Mouse (Mus musculus) cerebellum, postnatal 10 days (tissue): Measurements from ENCODE around the gene Efnb1.
"Not testable (repeated sequence)": the region's sequence is repeated elsewhere in the genome, so short reads cannot be mapped to it uniquely, and the experiment has no call there.

Experiments used
- DNase-seq, 2 experiments: peaks; one replicate each; pipeline ENCODE4 v3.0.0; 2021; ENCODE audit warnings: mixed read lengths in 2 of 2

The Efnb1 gene

DNA sequence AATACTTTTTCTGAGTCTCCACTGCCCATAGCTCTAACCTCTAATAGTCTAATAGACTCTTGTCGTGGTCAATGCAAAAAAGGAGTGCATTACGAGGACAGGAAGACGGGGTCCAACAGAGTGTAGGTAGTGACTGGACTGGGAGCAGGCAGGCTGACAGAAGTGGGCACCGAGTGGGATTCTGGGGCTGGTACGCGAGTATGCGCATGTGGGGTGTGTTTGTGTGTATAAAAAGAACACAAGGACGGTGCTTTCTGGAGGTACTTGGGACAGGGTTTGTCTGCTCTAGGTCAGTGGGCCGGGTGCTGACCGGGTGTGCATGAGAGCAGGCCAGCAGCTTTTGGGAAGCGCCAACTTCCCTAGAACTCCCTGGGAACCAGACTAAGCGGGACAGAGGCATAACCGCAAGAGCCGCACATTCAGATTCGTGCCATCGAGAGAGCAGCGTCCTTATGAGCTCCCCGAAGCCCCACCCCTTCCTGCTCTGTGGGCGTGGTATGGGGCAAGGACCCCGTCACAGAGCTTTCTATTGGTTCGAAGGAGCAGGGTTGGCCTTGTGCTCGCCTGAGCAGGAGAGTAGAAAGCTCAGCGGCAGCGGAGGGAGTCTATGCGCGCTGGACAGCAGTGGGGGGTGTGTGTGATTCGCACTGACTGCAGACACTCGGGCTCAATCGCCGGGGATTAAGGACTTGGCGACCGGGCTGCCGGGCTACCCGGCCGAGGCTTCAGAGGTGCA lies at the start of gene Efnb1:
TSS of gene Efnb1 (plus strand) at position 608 of the 736 bp plus-strand sequence.
- peak; percentile 89 to 94 for DNase-seq

DNA sequence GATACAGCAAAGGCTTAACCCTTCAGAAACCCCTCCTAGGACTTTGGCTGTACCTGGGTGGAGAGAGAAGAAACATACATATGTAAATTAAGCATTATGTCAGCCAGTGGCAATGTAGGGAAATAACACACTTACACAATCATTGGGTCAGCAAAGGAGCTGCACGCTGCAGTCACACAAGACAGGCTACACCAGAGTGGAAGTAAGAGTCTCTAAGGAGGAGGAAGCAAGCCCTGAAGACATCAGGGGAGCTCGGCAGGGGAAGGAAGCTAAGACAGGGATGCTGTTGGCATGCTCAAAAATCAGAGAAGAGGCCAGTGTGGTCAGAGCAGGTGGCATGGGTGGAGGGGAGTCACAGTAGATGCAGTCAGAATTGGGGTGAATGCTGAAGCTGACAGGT lies 43.2 kb upstream of the Efnb1 start:
- no peak for DNase-seq

DNA sequence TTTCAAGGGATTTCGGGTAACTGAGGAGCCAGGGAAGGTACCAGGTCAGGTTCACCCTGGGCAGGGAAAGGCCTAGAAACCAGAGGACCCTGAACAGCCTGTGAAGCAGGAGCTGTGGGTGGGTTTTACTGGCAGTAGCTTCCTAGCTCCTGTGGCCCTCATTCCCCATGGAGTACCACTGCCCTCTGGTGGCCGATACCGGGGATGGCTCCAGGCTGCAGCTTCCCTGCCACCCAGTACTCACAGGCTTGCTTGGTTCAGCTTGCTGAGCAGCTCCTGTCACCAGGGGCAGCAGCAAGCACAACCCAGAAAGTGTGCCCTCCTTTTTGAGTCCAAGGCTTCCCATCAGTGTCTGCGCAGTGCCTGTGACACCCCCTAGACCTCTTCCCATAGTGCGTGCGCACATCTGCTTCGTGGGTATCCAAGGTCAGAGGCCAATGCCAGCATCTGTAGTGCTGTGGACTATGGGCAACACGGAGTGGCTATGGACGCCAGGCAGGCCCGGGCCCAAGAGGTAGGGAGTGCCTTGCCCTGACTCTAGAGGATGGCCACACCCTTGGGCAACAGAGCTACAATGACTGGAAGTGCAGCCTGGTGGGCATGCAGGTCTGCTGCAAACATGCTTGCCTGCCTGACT lies 24.7 kb upstream of the Efnb1 start:
- not testable (repeated sequence) for DNase-seq

DNA sequence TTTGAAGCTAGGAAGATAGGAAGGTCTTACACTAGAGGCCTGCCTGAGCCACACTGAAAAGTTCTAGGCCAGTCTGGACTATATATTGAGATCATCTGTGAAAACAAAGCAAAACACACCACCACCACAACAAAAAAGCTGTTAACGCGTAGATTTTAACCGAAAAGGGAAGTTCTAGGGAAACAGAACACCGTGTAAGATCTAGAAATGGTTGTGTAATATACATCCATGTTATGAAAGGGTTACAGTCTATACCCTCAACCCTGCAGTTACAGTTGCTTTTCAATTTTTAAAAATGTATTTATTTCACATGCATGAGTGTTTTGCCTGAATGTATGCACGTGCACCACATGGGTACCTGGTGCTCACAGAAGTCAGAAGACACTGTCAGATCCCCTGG lies 16.4 kb upstream of the Efnb1 start:
- no peak for DNase-seq

DNA sequence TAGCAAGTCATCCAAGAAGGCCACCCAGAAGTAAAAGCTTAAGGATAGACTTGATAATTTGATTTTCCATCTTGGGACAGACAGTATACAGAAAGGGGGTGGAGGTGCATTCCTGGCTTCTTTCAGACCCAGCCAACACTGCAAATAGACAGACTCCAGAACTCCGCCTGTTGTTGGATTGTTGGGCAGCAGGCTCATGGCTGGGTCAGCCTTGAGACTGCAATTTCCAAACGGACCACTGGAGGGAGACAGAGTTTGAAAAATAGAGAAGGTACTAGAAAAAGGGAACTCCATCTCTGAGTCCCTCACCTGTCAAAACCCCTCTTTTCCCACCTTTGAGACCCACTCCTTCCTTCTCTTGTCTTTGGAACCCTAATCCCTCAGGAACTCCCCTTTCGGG lies 5.9 kb upstream of the Efnb1 start:
- DNase-seq = peak; percentile 86

DNA sequence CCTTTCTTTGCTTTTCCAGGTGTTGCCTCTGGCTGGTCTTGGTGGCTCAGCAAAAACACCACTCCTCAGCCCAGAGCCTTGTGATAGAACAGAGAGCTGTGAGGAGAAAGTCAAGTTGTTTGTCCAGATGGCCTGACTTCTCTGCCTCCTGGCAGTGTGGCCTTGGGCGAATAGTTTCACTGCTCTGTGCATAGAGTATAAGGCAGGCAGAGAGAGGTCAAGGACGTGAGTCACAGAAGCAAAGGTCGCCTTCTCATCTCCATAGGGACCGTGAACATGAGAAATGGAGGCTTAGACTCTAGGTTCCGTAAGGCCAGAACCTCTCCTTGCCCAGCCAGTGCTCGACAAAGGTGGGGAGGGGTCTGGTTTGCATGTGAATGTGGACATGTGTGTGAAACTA lies 3.4 kb upstream of the Efnb1 start:
- DNase-seq = no peak

DNA sequence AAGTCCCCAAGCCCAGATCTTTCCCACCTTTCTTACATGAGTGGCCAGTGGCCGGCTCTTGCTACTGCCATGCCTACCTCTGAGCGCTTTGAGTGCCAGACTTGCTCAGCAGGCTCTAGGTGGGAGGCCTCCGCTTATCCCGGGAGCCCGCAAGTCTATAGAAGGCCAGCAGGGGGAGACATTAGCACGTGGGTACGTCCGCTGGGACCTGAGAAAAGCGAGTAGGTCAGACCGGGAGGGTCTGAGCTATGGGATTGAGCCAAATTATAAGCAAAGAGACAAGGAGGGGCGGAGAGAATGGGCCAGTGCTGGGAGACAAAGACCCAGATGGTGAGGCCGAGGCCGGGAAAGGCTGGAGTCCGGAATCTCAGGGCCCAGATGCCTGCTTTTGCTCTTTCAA lies 1.0 kb upstream of the Efnb1 start:
- DNase-seq = peak; percentile 90 to 91

DNA sequence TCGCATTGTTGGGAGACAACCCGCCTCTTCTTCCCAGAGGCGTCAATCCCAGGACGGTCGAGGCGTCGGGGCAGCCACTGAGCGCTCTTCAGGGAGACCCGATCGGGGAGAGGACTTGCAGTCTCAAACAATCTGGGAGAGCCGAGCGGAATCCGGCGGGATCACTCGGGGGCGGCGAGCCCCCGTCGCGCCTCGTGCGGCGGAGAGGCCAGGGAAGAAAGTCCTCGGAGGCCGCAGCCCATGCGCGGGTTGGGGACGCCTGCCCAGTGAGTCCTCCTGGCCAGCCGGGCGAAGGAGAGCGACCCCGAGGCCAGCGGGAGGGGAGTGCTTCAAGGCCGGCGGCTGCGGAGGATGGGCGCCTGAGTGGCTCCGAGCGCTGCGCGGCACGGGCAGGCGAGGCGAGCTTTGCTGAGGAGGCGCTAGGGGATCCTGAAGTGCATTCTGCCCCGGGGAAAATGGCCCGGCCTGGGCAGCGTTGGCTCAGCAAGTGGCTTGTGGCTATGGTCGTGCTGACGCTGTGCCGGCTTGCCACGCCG lies 569 bp downstream of the Efnb1 start:
- DNase-seq = peak; percentile 56 to 59

DNA sequence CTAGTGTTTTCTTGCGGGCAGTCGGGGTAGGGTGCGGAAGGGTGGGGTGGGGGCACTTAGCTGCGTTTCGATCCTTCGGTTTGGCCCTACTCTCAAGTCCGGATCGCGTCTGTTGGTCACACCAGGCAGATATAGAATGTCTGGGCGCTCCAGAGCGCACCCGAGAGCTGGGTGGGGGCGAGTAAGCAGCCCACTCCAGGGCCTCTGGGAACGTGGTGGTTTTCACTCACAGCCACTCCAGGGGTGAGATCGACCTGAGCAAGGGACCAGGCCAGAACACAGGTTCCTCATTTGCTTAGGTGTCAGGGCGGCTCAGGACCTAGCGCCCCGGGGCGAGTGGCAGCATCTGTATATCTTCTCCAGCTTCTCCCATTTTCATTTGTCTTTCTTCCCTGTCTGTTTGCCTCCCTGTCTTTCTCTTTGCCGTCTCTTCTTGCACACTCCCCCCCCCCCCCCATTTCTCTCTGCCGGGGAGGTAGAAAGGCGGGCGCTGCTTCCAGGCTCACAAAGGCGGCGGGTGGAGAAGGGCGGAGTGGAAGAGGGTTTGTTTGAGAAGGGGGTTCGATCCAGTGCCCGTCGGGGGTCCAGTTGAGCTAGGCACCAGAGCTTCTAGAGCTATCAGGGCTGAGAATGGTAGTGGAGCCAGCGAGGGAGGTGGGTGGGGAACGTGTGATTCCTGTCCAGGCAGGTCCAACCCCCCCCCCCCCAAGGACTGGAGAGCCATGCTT lies 1.4 kb downstream of the Efnb1 start:
- DNase-seq = peak in 1 of 2 experiments; percentile 40

DNA sequence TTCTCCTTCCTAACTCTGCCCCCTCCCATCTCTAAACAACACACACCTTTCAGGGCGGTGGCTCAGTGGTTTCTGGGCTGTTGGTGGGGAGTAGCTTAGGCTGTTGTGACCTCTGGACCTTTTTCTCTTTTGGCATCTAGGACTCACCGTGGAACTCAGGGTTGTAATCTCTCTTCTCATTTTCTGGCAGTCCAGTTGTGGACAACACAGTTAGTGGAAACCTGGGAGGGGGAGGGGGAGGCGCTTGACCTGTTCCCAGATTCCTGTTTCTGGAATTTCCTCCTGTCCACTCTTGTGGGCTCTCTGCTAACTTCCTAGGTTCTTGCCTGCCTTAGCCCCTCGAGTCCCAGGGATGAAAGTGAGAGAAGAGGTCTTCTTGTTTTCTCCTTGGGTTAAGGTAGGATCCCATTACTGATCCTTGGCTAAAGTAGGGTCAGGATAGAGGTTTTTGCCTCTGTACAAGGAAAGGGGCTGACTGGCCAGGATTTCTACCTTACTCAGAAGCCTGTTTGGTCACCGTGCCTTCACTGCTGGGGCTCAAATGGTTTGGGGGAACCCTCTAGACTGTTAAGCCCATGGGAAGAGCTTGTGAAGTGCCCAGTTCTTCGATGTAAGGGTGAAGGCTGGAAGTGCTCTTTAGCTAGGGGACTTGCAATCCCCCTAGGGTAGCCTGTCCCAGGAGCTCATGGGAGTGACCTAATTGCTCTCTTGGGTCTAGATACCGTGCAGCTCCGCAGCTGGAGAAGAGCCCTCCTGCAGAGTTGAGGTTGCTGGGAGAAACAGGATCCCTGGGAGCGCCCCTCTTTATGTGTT lies 2.2 kb downstream of the Efnb1 start:
- DNase-seq = no peak

DNA sequence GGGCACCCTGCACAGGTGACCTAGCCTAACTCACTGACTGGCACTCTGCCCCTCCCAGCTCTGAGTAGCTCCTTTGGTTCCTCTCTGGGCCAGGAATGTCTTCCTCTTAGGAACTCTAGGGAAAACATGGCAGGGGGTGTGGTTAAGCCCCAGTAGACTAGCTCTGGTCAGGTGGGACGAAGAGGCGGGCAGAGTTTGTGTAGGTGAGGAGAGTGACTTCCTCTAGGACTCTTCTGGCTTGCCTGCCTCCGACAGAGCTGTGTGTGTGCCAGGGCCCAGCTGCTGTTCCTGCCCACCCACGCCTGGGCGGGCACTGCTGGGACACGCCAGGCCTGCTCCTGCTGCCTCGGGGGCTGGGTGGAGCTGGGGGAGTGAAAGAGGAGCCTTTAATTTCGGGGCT lies 5.1 kb downstream of the Efnb1 start:
- no peak for DNase-seq

DNA sequence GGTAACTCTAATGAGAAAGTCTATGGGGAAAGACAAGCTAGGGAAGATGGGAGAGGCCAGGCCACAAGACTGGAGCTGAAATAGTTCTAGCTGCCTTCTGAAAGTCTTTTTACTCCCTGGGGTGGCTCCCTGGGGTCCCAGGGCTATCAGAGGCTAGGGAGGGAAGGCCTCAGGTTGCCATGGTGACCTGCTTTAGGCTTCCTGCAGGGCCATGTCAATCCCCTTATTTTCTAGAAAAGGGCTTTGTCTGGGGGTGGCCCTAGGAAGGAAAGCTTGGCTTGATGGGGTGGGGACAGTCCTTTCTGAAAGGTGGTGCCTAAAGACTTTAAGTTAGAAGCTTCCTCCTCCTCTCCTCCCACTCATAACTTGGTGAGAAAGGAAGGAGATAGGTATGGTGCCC lies 6.0 kb downstream of the Efnb1 start:
- DNase-seq = no peak

DNA sequence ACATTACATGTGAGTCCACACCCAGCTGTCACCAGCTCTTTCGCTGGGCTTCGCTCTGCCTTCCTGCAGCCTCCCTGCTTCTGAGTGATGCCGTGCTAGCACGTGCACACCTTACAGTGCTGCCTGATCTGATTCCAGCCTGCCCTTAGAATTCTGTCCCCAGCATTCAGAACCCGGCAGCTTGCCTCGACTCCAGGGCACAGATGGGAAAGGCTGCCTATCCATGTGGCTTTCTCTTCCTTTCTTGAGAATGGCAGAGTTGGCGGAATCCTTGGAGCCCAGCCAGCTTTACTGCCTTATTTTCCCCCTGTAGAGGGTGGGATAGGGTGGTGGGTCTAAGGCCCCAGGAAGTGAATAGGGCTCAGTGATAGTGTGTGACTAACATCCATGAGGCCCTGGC lies 9.6 kb downstream of the Efnb1 start:
- DNase-seq = no peak

DNA sequence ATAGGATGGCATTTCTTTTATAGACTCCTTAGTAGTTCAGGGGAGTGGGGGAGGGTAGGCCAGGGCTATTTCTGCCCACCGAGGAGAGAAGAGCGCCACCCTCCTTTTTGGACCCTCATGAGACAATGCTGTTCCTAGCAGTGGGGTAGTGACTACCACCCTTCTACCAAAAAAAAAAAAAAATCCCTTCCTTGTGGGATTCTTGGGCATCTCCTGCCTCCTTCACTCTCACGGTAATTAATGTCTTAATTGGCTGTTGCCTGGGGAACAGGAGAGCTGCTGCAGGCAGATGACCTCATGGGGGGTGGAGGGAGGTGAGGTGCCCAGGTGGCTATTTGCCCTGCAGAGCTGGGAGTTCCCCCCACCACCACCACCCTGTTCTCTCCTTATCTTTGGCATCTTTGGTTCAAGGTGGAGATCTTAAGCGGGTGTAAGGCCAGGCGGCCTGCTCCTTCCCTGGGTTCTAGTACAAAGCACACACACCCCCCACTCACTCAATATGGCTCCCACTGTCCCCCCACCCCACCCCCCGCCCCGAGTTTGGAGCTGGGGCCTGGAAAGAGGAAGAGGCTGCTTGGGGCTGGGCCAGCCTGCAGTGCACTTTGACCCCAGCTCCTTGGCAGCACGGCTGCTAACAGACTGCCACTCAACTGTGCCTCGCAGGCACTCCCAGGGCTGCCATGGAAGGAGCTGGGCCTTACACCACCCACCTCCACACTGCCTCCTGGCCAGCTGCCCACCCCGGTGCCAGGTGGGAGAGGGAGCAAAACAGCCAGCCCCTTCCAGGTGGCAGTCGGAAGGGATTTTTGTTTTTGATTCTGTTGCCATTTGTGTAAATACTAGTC lies 12.4 kb downstream of the Efnb1 start:
- DNase-seq = peak; percentile 70 to 79

DNA sequence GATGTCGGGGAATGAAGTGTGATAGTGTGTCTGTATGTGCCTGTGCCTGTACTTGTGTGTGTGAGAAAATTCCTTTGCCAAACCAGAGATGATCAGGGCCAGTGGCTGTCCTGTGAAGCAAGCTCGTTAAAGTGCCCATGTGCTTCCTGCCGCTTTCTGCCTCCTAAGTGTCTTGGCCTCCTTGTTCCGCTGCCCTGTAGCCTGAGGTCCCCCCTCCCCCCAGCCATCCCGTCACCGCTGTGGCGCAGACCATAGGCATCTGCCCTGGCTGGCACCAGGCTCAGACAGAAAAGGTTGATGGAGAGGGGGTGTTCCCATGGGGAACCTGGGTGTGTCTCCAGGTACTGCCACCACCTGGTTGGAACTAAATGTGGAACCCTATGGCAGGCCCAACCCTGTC lies 13.1 kb downstream of the Efnb1 start:
- no peak for DNase-seq

DNA sequence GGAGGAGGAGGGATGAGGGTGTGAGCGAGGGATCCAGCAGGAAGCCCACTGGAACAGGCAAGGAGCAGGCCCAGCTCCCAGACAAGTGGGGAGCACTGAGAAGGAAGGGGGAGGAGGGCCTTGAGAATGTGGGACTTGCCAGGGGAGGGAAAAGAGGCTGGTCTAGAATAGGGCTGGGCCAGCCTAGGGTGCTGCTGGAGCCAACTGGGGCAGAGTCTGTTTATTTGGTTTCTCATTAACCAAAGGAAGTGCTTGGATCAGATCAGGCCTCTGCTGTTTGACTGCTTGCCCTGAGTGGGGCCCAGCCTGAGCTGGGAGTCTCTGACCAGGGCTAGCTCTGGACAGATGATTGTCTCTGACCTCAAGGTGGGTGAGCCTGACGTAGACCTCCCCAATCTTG lies 14.0 kb downstream of the Efnb1 start:
- DNase-seq = no peak

DNA sequence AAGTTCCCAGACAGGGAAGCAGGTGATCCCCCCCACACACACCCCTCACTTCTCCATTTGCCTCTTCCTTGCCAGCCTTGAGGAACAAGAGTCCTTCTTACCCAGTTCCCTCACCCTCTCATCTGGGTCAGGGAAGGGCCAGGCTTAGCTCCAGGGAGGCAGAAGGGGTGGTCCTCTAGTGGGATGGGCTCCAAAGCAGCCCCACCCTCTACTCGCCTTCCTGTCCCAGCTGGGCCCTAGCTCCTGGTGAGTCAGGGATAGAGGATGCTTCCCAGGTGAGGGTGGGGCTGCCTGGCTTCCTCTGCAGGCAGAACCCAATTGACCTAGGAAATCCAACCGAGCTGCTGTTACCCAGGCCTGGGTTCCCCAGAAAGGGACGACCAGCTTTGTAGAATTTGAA lies 14.8 kb downstream of the Efnb1 start:
- no peak for DNase-seq

DNA sequence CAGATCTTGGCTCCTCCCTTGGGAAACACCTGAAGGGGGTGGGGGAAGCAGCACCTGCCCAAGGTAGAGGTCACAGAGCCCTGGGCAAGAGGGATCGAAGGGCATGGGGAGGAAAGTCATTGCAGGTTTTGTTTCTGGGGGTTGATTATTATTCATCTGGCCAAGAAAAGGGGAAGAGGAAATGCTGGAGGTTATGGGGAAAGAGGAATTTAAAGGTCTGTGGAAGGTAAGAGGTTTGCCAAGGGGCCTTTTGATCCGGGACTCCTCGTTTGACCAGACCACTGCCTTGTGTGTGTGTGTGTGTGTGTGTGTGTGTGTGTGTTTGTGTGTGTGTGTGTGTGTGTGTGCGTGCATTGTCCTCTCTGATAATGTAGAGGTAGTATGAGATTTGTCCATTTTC lies 15.5 kb downstream of the Efnb1 start:
- no peak for DNase-seq

DNA sequence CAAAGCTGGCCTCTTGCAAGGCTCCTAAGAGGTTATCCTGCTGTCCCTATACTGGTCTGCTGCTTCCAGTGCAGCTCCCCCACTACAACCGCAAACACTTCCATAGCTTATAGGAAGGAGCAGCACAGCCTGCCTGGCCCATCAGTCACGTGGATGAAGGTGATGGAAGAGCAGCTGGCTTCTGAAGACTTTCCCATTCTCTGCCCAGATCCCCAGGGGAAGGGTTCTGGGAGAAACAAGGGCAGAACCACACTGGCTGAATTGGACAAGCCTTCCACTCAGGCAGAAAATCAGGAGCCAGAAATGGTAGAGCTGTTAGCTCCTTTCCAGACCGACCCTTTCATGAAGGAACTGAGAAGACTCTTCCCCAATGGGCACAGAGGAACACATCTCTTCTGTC lies 16.2 kb downstream of the Efnb1 start:
- no peak for DNase-seq

DNA sequence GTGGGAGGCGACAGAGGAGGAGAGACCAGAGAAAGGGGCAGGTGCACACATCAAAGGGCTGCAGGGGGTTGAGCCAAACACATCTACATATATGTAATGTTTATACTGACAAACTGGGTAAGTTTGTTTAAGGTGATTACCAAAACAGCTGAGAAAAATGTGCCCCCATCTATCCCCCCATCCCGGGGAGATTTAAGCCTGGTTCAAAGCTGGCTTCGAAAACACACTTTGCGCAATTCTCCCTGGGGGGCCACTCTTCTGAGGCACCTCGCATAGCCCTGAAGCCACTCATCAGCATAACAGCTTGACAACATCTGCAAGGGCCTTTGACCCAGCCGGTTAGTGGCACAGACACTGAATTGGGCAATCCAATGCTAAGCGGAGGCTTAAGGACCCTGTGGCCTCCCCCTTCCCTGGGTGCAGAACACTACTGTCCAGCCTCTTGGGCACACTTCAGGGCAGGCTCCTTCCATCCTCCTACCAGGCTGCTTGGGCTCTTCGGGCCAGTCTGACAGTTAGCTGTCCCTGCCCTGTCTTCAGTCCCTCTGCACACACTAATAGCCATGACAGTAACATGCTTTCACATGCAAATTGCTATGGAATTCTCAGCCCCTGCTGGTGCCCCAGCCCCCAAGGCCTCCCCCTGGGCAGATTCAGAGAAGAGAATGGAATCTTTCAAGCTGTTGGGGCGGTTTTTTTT lies 16.8 kb downstream of the Efnb1 start:
- DNase-seq = no peak

DNA sequence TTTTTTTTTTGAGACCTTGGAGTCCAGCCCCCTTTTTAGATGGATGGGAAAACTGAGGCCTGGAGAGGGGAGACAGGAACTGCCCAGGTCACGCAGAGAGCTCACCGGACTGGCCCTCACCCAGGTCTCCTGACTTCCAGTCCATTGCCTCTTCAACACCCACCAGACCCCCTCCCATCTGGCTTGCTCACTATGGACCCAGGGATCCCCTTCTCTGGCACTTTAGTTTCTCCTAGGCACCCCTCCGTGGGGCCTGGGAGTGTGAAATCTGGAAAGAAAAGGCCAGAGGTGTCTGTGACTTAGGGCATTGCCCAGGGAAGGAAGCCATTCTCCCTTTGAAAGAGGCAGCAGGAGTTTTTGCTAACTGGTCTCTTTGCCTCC lies 17.3 kb downstream of the Efnb1 start:
- DNase-seq = no peak
